Mouse (Mus musculus): ENCODE measurements around the gene Knl1. TPM values are rescaled to one million over a fixed set of nuclear protein-coding genes. Genes with fewer than 3 reads are reported as not detected.
"Not testable (repeated sequence)": the region's sequence is repeated elsewhere in the genome, so short reads cannot be mapped to it uniquely, and the experiment has no call there.

Knl1 gene
- total and polyA plus RNA-seq, 2 experiments = 0.28 TPM; not detected in 1

DNA sequence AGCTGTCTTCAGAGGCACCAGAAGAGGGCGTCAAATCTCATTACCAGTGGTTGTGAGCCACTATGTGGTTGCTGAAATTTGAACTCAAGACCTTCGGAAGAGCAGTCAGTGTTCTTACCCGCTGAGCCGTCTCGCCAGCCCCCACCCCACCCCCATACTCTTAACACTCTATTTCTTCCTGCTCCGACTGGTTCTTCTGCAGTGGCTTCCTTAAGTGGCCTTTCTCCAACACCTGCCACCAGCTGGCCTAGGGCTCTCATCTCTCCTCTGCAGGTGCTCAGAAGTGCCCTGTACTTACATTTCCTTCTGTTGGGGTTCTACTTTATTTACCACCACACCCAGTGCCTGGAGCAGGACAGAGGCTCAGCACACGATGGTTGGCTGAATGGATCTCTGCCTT is 31.9 kb upstream of the Knl1 start:
- Histone ChIP-seq H3K9ac (ENCODE audit: low read depth, low read length) (no peak overlapping the region), H3K4me3 (ENCODE audit: insufficient read depth, low read depth, low read length) (no peak overlapping the region), H3K27ac (replicated peaks; ENCODE audit: insufficient read depth, low read depth, low read length) (no peak overlapping the region), H3K36me3 (ENCODE audit: control insufficient read depth, insufficient read depth, low read length) (peaks cover 7% of the 10 kb centered on the region), H3K27me3 (ENCODE audit: control insufficient read depth, insufficient read depth, low read length) (no peaks in the 10 kb centered on the region), H3K4me1 (ENCODE audit: control insufficient read depth, insufficient read depth, low read length) (no peaks in the 10 kb centered on the region), H3K79me2 (ENCODE audit: control insufficient read depth, insufficient read depth, low read length) (no peaks in the 10 kb centered on the region)
- 82% methylated on average over 7 of the region's 7 CpGs for WGBS
- no peak for TF ChIP-seq CTCF (IDR thresholded peaks at IDR 0.05; ENCODE audit: low read depth, low read length)
- TF ChIP-seq POLR2A (IDR thresholded peaks at IDR 0.05; ENCODE audit: extremely low read depth, insufficient read depth, low read length) = no peak
- DNase-seq (ENCODE audit: extremely low read depth, low read depth, low spot score) = no peak

DNA sequence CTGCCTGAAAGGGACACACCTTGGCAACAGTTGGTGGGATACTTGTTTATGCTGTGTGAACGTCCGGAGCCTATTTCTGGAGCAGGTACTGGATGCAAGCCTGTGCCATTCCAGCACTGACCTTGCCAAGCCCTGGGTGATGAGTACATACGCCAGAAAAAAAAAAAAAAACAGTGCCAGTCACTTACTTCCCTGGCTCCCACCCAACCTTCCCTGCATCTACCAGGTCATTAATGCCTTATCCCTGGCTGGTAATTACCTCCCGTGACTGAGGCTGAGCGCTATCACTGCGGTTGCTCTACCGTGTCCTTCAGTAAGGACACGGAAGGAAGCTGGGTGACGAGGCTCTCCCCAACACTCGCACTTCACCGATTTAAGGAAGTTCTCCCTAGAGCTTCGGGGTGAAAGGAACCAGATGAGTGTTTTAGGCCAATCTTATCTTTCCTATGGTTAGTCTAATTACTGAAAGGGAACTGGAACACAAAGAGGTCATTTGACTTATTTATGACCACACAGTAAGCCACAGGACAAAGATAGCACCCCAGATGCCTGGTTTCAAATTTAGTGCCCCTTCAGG is 31.2 kb upstream of the Knl1 start:
- H3K27ac ChIP-seq (replicated peaks; ENCODE audit: insufficient read depth, low read depth, low read length) = no peak overlapping the region
- peak; percentile 37 for DNase-seq (ENCODE audit: extremely low read depth, low read depth, low spot score)
- no peaks in the 10 kb centered on the region for H3K27me3 ChIP-seq (ENCODE audit: control insufficient read depth, insufficient read depth, low read length)
- H3K4me3 ChIP-seq (ENCODE audit: insufficient read depth, low read depth, low read length) = no peak overlapping the region
- H3K79me2 ChIP-seq (ENCODE audit: control insufficient read depth, insufficient read depth, low read length) = no peaks in the 10 kb centered on the region
- WGBS = 67% methylated on average over 12 of the region's 12 CpGs
- no peak overlapping the region for H3K9ac ChIP-seq (ENCODE audit: low read depth, low read length)
- H3K36me3 ChIP-seq (ENCODE audit: control insufficient read depth, insufficient read depth, low read length) = peaks cover 13% of the 10 kb centered on the region
- H3K4me1 ChIP-seq (ENCODE audit: control insufficient read depth, insufficient read depth, low read length) = no peaks in the 10 kb centered on the region
- no peak for TF ChIP-seq POLR2A (IDR thresholded peaks at IDR 0.05; ENCODE audit: extremely low read depth, insufficient read depth, low read length)

- not testable (repeated sequence) for H3K79me2 ChIP-seq (ENCODE audit: control insufficient read depth, insufficient read depth, low read length); H3K4me1 ChIP-seq (ENCODE audit: control insufficient read depth, insufficient read depth, low read length); H3K4me3 ChIP-seq (ENCODE audit: insufficient read depth, low read depth, low read length); H3K27me3 ChIP-seq (ENCODE audit: control insufficient read depth, insufficient read depth, low read length); DNase-seq (ENCODE audit: extremely low read depth, low read depth, low spot score); H3K9ac ChIP-seq (ENCODE audit: low read depth, low read length); H3K27ac ChIP-seq (replicated peaks; ENCODE audit: insufficient read depth, low read depth, low read length)
- H3K36me3 ChIP-seq (ENCODE audit: control insufficient read depth, insufficient read depth, low read length) = peaks cover 19% of the 10 kb centered on the region
- WGBS = 82% methylated on average over 4 of the region's 4 CpGs
These were observed 30.6 kb upstream of the Knl1 start for GRCm38 (mm10) chr2:119016312-119016711.

DNA sequence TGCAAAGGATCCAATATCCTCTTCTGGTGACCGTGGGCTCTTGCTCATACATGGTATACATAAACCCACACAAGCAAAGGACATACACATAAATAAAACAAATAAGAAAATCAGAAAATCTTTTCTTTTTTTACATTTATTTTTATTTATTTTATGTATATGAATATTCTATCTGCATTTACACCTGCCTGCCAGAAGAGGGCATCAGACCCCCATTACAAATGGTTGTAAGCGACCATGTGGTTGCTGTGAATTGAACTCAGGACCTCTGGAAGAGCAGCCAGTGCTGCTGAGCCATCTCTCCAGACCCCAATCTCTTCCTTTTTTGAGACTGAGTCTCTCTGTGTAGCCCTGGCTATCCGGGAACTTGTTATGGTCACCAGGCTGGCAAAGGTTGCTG is 29.3 kb upstream of the Knl1 start:
- H3K36me3 ChIP-seq (ENCODE audit: control insufficient read depth, insufficient read depth, low read length) = peaks cover 30% of the 10 kb centered on the region
- H3K79me2 ChIP-seq (ENCODE audit: control insufficient read depth, insufficient read depth, low read length) = no peaks in the 10 kb centered on the region
- WGBS = 97% methylated on average over 3 of the region's 3 CpGs
- H3K9ac ChIP-seq (ENCODE audit: low read depth, low read length) = no peak overlapping the region
- H3K4me3 ChIP-seq (ENCODE audit: insufficient read depth, low read depth, low read length) = no peak overlapping the region
- H3K4me1 ChIP-seq (ENCODE audit: control insufficient read depth, insufficient read depth, low read length) = no peaks in the 10 kb centered on the region
- TF ChIP-seq CTCF (IDR thresholded peaks at IDR 0.05; ENCODE audit: low read depth, low read length) = no peak
- TF ChIP-seq POLR2A (IDR thresholded peaks at IDR 0.05; ENCODE audit: extremely low read depth, insufficient read depth, low read length) = no peak
- DNase-seq (ENCODE audit: extremely low read depth, low read depth, low spot score) = no peak
- no peak overlapping the region for H3K27ac ChIP-seq (replicated peaks; ENCODE audit: insufficient read depth, low read depth, low read length)
- H3K27me3 ChIP-seq (ENCODE audit: control insufficient read depth, insufficient read depth, low read length) = no peaks in the 10 kb centered on the region

GRCm38 (mm10) chr2:119018391-119019122 is 28.4 kb upstream of the Knl1 start:
- 89% methylated on average over 22 of the region's 22 CpGs for WGBS
- H3K27ac ChIP-seq (replicated peaks; ENCODE audit: insufficient read depth, low read depth, low read length) = no peak overlapping the region

GRCm38 (mm10) chr2:119019131-119019530 is 27.8 kb upstream of the Knl1 start:
- Histone ChIP-seq H3K4me1 (ENCODE audit: control insufficient read depth, insufficient read depth, low read length) (no peaks in the 10 kb centered on the region), H3K27me3 (ENCODE audit: control insufficient read depth, insufficient read depth, low read length) (no peaks in the 10 kb centered on the region), H3K36me3 (ENCODE audit: control insufficient read depth, insufficient read depth, low read length) (peaks cover 39% of the 10 kb centered on the region), H3K4me3 (ENCODE audit: insufficient read depth, low read depth, low read length) (no peak overlapping the region), H3K79me2 (ENCODE audit: control insufficient read depth, insufficient read depth, low read length) (no peaks in the 10 kb centered on the region), H3K9ac (ENCODE audit: low read depth, low read length) (no peak overlapping the region), H3K27ac (replicated peaks; ENCODE audit: insufficient read depth, low read depth, low read length) (no peak overlapping the region)
- no peak for TF ChIP-seq POLR2A (IDR thresholded peaks at IDR 0.05; ENCODE audit: extremely low read depth, insufficient read depth, low read length)
- TF ChIP-seq CTCF (IDR thresholded peaks at IDR 0.05; ENCODE audit: low read depth, low read length) = no peak
- DNase-seq (ENCODE audit: extremely low read depth, low read depth, low spot score) = no peak
- 82% methylated on average over 5 of the region's 5 CpGs for WGBS

More at GRCm38 (mm10) chr2:119018391-119019122, 28.4 kb upstream of the Knl1 start:
- Histone ChIP-seq H3K79me2 (ENCODE audit: control insufficient read depth, insufficient read depth, low read length) (no peaks in the 10 kb centered on the region), H3K4me3 (ENCODE audit: insufficient read depth, low read depth, low read length) (no peak overlapping the region), H3K4me1 (ENCODE audit: control insufficient read depth, insufficient read depth, low read length) (no peaks in the 10 kb centered on the region), H3K36me3 (ENCODE audit: control insufficient read depth, insufficient read depth, low read length) (peaks cover 35% of the 10 kb centered on the region), H3K9ac (ENCODE audit: low read depth, low read length) (no peak overlapping the region), H3K27me3 (ENCODE audit: control insufficient read depth, insufficient read depth, low read length) (no peaks in the 10 kb centered on the region)
- no peak for DNase-seq (ENCODE audit: extremely low read depth, low read depth, low spot score)
- TF ChIP-seq POLR2A (IDR thresholded peaks at IDR 0.05; ENCODE audit: extremely low read depth, insufficient read depth, low read length) (no peak), CTCF (IDR thresholded peaks at IDR 0.05; ENCODE audit: low read depth, low read length) (no peak)

All from liver, adult 2 months (tissue).